Mouse (Mus musculus) cerebellum, adult 2 months (tissue): ENCODE results near the gene Timmdc1.

Source experiments
- CTCF ChIP-seq: fragments of 200-500 bp; IDR thresholded peaks from 2 replicates; pipeline ENCODE4 v1.5.1; 2011; ENCODE audit warnings: low read depth, mild to moderate bottlenecking, control low read depth, low read length, moderate library complexity, borderline replicate concordance; ENCODE audit not compliant: insufficient read depth
- POLR2A ChIP-seq: fragments of 200-500 bp; IDR thresholded peaks from 2 replicates; pipeline ENCODE4 v1.6.1; 2011; ENCODE audit warnings: low read length, control low read depth, borderline replicate concordance; ENCODE audit not compliant: insufficient read depth

DNA sequence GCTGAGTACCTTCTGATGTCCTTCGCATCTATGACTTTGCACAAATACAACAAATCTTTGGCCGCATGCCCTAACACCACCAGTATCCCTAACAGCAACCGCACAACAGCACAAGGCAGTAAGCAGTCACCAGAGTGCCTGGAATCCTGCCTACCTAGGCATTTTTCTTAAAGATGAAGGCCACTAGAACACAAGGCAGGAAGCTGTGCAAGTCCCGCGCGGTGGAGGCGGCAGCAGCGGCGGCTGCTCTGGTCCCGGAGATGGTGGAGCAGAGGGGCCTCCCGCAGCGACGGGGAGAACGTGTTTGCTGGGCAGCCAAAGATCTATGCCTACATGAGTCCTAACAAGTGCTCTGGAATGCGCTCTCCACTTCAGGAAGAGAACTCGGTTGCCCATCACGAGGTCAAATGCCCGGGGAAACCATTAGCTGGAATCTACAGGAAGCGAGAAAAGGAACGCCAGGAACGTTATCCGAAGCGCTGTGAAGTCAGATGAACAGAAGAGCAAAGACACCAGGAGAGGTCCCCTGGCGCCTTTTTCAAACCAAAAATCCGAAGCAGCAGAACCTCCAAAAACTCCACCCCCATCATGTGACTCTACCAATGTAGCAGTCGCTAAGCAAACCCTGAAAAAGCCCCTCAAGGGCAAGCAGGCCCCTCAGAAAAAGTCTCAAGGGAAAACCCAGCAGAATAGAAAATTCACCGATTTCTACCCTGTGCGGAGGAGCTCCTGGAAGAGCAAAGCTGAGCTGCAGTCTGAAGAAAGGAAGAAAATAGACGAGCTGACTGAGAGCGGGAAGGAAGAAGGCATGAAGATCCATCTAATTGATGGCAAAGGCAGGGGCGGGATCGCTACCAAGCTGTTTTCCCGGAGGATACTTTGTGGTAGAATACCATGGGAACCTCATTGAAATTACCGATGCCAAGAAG is 45.9 kb downstream of the Timmdc1 start:
- TF ChIP-seq CTCF = no peak
- TF ChIP-seq POLR2A = no peak
